Mouse (Mus musculus) heart, embryonic 11.5 days (tissue): Measurements from ENCODE around the gene Afap1l2. TPM values are rescaled to one million over a fixed set of nuclear protein-coding genes. Genes with fewer than 3 reads are reported as not detected.

ENCODE experiments used
- ATAC-seq: fragments of 200-750 bp; cut with Nextera tagmentation; replicated peaks from 2 replicates; pipeline ENCODE4 v1.8.0; 2017; ENCODE audit warnings: moderate library complexity; ENCODE audit not compliant: insufficient number of reproducible peaks, low FRiP score, low TSS enrichment
- H3K27ac ChIP-seq: fragments of 300-500 bp; sonication (generic); 2 replicates; pipeline ENCODE4 v1.5.1; 2014; ENCODE audit warnings: mild to moderate bottlenecking, low read depth, low read length
- H3K27me3 ChIP-seq: fragments of 300-500 bp; sonication (generic); 2 replicates; pipeline ENCODE4 v1.6.1; 2014; ENCODE audit warnings: mild to moderate bottlenecking, low read length, mixed read lengths; ENCODE audit not compliant: control insufficient read depth, insufficient read depth
- H3K36me3 ChIP-seq: fragments of 300-500 bp; sonication (generic); 2 replicates; pipeline ENCODE4 v1.6.1; 2014; ENCODE audit warnings: mild to moderate bottlenecking, low read length, moderate library complexity, mixed read lengths; ENCODE audit not compliant: control insufficient read depth, insufficient read depth
- H3K4me1 ChIP-seq: fragments of 300-500 bp; sonication (generic); 2 replicates; pipeline ENCODE4 v1.6.1; 2014; ENCODE audit warnings: low read length; ENCODE audit not compliant: control insufficient read depth, insufficient read depth
- H3K4me2 ChIP-seq: fragments of 300-500 bp; sonication (generic); 2 replicates; pipeline ENCODE4 v1.6.1; 2014; ENCODE audit warnings: mild to moderate bottlenecking, moderate library complexity
- H3K4me3 ChIP-seq: fragments of 300-500 bp; sonication (generic); 2 replicates; pipeline ENCODE4 v1.5.1; 2014; ENCODE audit warnings: low read depth, low read length
- H3K9ac ChIP-seq: fragments of 300-500 bp; sonication (generic); 2 replicates; pipeline ENCODE4 v1.6.1; 2014; ENCODE audit warnings: mild to moderate bottlenecking, low read depth, low read length, moderate library complexity
- H3K9me3 ChIP-seq: fragments of 300-500 bp; sonication (generic); replicated peaks from 2 replicates; pipeline ENCODE4 v1.6.1; 2016; ENCODE audit warnings: low read length; ENCODE audit not compliant: control insufficient read depth
- WGBS: fragments of 180-500 bp; shearing (Covaris S2); extraction: QIAGEN DNeasy Blood & Tissue Kit; methylation state at CpG from one replicate; pipeline ENCODE4 v1.1.7; 2014; ENCODE audit not compliant: insufficient replicate concordance; 5-methylcytosine and 5-hydroxymethylcytosine counted together
- polyA plus RNA-seq: library from polyadenylated mRNA; unstranded; fragments of >200 nt; fragmentation: Nextera tagmentation; extraction: Ambion mirVana; gene quantifications from 2 replicates; pipeline ENCODE4 v1.2.1, GENCODE M21; 2014

Gene Afap1l2
- polyA plus RNA-seq, 1 experiment from 2014 or later, result 1.3 TPM

DNA sequence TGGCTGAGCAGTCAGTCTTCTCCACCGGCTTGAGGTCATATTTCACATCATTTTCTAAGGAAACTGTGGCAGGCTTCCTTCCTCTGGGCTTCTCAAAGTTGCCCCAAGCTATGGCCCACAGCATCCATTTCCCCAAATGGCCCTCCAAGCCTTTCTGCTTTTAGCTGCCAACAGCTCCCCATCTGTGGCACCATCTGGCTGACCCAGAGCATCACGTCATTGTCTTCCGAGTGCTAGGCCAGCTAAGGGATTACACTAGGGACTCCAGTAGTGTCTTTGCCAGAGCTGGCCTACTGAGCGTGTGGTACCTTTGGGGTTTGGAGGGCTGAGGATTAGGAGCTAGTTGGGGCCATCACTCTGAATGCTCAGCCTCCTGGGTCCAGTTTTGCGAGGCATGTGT lies 115.4 kb downstream of the Afap1l2 start:
- Histone ChIP-seq H3K9ac (no peak overlapping the region), H3K9me3 (no peaks in the 10 kb centered on the region), H3K4me1 (peaks cover 5% of the 10 kb centered on the region; the same call in 1 of the 2 replicates), H3K36me3 (no peaks in the 10 kb centered on the region), H3K4me3 (no peak overlapping the region), H3K4me2 (no peak overlapping the region), H3K27me3 (no peaks in the 10 kb centered on the region), H3K27ac (no peak overlapping the region)
- WGBS, result 84% methylated on average over 5 of the region's 5 CpGs
- no peak for ATAC-seq

DNA sequence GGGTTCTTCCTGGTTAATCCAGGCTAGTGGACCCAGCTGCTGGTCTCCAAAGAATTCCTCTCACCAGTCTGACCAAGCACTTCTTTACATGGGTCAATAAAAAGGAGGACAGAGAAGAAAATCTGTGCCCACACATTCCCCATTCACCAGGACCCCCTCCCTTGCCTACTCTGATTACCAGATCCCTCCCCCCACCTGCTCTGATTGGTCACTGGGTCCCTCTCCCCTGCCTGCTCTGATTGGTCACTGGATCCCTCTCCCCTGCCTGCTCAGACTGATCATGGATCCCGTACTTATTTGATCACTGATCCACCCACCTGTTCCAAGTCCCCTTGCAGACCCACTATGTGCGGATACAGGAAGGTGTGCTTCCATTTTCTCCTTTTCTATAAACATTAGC lies 116.6 kb downstream of the Afap1l2 start:
- no peak overlapping the region for H3K4me3 ChIP-seq
- no peaks in the 10 kb centered on the region for H3K27me3 ChIP-seq
- WGBS, result 56% methylated on average over 2 of the region's 2 CpGs
- H3K36me3 ChIP-seq, result no peaks in the 10 kb centered on the region
- no peak overlapping the region for H3K27ac ChIP-seq
- H3K9me3 ChIP-seq, result no peaks in the 10 kb centered on the region
- H3K9ac ChIP-seq, result no peak overlapping the region
- no peak for ATAC-seq
- H3K4me1 ChIP-seq, result peaks cover 2% of the 10 kb centered on the region; the same call in 1 of the 2 replicates
- H3K4me2 ChIP-seq, result no peak overlapping the region

DNA sequence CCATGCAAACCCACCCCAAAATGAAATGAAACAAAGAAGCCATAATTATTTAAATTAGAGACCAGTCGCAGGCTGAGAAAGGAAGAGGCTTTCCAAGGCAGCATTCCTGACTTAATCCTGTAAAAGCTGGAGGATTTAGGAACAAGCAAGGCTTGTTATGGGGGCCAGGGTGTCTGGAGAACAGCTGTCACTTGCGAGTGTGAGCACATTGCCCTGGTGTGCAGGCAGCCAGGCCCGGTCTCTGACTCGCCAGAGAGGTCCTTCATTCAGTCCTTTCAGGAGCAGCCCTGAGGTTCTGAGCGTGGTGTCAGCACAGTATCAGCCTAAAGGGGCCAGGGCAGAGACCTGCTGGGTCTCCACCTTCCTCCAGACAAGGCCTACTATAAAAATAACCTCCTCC lies 119.4 kb downstream of the Afap1l2 start:
- Histone ChIP-seq H3K4me1 (peaks cover under 1% of the 10 kb centered on the region; the same call in 1 of the 2 replicates), H3K36me3 (no peaks in the 10 kb centered on the region), H3K4me3 (no peak overlapping the region), H3K27ac (no peak overlapping the region), H3K4me2 (no peak overlapping the region), H3K9me3 (no peaks in the 10 kb centered on the region), H3K27me3 (no peaks in the 10 kb centered on the region), H3K9ac (no peak overlapping the region)
- 46% methylated on average over 5 of the region's 5 CpGs for WGBS
- no peak for ATAC-seq

DNA sequence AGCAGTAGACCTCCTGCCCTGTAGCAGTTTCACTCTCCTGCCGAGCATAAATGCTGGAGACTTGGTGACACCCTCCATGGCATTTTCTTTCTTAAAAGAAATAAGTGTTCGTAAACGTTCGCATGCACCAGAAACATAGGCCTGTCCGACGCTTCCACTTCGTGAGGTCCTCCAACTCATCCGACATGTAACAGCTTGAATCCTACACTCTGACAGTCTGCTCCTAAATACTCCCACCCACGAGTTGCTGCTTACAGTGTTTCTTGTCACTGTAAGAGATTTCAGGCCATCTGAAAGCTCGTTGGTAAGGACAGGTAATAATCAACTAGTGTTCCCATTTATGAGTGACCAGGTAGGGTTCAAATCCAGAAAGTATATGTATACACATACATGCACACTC lies 120.1 kb downstream of the Afap1l2 start:
- WGBS, result 82% methylated on average over 10 of the region's 10 CpGs
- Histone ChIP-seq H3K36me3 (no peaks in the 10 kb centered on the region), H3K27ac (no peak overlapping the region), H3K4me3 (no peak overlapping the region), H3K9me3 (no peaks in the 10 kb centered on the region), H3K4me2 (no peak overlapping the region), H3K4me1 (peaks cover 8% of the 10 kb centered on the region), H3K27me3 (no peaks in the 10 kb centered on the region), H3K9ac (no peak overlapping the region)
- ATAC-seq, result no peak

DNA sequence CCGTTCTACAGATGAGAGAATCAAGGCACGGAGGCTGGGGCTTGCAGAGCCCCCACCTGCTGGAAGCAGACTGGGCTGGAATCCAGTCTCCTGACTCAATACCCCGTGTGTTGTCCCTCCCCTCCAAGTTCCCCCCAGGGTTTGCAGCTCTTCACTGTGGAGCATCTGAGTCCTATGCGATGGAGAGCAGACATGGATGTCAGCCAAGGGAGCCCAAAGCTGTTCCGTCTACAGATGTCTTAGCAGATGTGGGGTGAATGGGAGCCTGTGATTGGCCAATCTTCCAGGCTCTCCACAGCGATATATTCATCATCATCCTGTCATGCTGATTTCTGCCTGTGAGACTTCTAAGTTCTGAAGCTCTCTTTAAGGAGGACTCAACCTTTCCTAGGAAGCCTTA lies 130.7 kb downstream of the Afap1l2 start:
- 60% methylated on average over 6 of the region's 6 CpGs for WGBS
- Histone ChIP-seq H3K27me3 (peaks cover 50% of the 10 kb centered on the region), H3K27ac (no peak overlapping the region)

DNA sequence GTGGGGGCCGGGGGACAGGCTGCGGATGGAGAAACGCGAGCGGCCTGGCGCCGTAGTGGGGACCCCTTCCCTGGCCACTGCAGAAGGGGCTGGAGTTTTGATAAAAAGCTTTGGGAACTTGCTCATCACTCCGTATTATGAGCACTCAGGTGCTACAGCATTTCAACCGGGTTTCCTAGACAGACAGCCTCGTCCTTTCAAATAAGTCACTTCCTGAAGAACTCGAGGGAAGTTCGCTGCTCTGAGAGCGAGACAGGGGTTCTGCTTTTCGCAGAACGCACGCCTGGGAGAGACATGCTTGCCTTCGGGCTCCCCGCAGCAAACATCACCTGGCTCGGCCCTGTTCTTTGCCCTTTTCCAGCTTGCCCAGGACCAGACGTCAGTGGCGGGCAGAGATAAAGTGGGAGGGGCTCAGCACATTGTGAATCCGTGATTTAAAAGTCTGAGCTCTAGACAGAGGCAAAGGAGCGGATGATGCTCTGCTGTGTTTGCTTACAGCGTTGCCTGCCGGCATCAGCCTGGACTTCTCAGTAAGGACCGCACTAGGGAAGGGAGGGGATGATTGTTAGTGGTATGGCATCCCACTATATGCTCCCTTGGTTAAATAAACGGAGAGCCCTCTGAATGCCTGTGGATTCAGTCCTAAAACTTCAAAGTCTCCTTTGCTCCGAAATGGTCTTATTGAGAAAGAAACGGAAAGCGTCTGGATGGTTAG lies 133.3 kb downstream of the Afap1l2 start:
- Histone ChIP-seq H3K4me2 (peak overlapping the region; percentile 98), H3K9me3 (no peaks in the 10 kb centered on the region), H3K9ac (0 out of 2 replicates have a peak overlapping the region, but pooled peaks have one; percentile 43), H3K27ac (no peak overlapping the region), H3K36me3 (no peaks in the 10 kb centered on the region), H3K4me3 (peak overlapping the region; percentile 58), H3K27me3 (peaks cover 57% of the 10 kb centered on the region), H3K4me1 (peaks cover 10% of the 10 kb centered on the region)
- ATAC-seq, result no peak
- 9% methylated on average over 30 of the region's 30 CpGs for WGBS

More for the DNA sequence above, 130.7 kb downstream of the Afap1l2 start:
- no peak overlapping the region for H3K9ac ChIP-seq
- H3K4me3 ChIP-seq, result no peak overlapping the region
- H3K4me2 ChIP-seq, result no peak overlapping the region
- H3K36me3 ChIP-seq, result no peaks in the 10 kb centered on the region
- H3K4me1 ChIP-seq, result peaks cover 12% of the 10 kb centered on the region
- no peaks in the 10 kb centered on the region for H3K9me3 ChIP-seq
- ATAC-seq, result no peak

DNA sequence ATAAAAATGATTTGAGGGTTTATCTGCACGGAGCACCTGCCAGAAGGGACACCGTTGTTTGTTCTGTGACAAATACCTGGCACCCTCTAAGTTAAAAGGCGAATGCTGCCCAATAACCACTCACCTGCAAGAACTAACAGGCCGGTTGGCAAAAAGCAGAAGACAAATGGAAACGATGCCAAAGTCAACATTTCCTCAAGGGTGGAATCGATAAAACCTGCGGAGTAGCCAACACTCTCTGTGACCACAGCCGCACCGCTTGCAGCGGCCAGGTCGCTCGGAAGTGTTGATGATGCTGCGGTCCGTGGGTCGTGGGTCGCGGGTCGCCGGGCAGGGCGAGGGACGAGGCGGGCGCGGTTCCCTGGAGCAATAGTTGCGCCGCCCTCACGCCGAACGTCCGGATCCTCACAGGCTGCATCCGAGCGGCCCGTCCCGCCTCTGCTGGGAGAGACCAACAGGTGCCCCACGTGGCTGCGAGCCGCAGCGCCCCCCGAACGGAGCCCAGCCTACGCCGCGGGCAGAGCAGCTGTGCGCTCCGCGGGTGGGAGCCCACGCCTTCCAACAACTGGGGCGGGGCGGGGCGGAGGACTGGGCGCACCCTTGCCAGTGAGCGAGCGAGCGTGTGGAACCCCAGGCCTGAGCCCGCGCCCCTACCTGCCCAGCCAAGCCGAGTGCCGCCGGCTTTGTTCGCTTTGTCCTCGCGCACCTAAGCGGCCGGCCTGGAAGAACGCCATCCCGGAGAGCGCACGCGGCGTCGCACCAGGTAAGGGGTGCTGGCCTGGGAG lies 134.0 kb downstream of the Afap1l2 start, which contains the start of gene Vwa2:
Gene Vwa2 (plus strand): TSS at position 434 of the 785 bp plus-strand sequence.
- peaks cover 57% of the 10 kb centered on the region for H3K27me3 ChIP-seq

DNA sequence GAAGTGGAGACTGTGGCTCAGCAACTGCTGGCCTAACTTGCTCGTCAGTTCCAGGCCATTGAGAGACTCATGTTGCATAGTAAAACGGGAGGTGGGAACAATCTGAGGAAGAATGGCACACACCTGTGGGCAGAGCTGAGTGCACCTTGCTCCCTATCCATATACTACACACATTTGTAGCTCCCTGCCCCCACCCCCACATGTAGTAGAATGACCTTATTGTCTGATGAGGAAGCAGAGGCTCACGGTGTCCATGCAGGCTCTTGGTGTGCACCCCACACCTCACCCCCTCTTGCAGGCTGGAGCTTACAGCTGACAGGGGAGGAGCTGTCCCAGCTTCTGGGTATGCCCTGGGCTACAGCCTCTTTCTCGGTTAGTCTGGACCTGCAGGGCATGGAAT lies 140.3 kb downstream of the Afap1l2 start:
- Histone ChIP-seq H3K4me2 (no peak overlapping the region), H3K9me3 (no peaks in the 10 kb centered on the region), H3K36me3 (no peaks in the 10 kb centered on the region), H3K4me1 (no peaks in the 10 kb centered on the region), H3K4me3 (no peak overlapping the region), H3K9ac (no peak overlapping the region), H3K27ac (no peak overlapping the region), H3K27me3 (peaks cover 10% of the 10 kb centered on the region)
- no peak for ATAC-seq
- 65% methylated on average over 4 of the region's 4 CpGs for WGBS

More for the DNA sequence above, 134.0 kb downstream of the Afap1l2 start, which contains the start of gene Vwa2:
- no peaks in the 10 kb centered on the region for H3K36me3 ChIP-seq
- H3K4me1 ChIP-seq, result peaks cover 10% of the 10 kb centered on the region
- H3K9ac ChIP-seq, result 0 out of 2 replicates have a peak within 1 kb of the TSS, but pooled peaks have one; percentile 43
- WGBS, result 3% methylated on average over 70 of the region's 71 CpGs
- no peaks in the 10 kb centered on the region for H3K9me3 ChIP-seq
- H3K4me2 ChIP-seq, result peak within 1 kb of the TSS; percentile 98
- peak within 1 kb of the TSS; percentile 58 for H3K4me3 ChIP-seq
- peak; percentile 35; the same call in 1 of the 2 replicates for ATAC-seq
- H3K27ac ChIP-seq, result no peak within 1 kb of the TSS
